Mouse (Mus musculus) myocyte (in vitro differentiated cells): ENCODE data around the gene Spaca9.

ENCODE experiments used
- E2F4 ChIP-seq: IDR thresholded peaks from one replicate; pipeline ENCODE4 v1.6.1; 2011; ENCODE audit warnings: mild to moderate bottlenecking, control low read depth, moderate library complexity; ENCODE audit not compliant: insufficient read depth
- MAX ChIP-seq: IDR thresholded peaks from one replicate; pipeline ENCODE4 v1.6.1; 2011; ENCODE audit warnings: low read depth, mild to moderate bottlenecking, control low read depth
- MYOD1 ChIP-seq, 3 experiments: IDR thresholded peaks; one replicate each; pipeline ENCODE4 v1.6.1; 2011; ENCODE audit warnings: control low read depth in 2 of 3, low read depth in 2 of 3, mild to moderate bottlenecking in 2 of 3, moderate library complexity in 1 of 3; ENCODE audit not compliant: insufficient read length in 2 of 3, control insufficient read depth in 1 of 3
- POLR2A ChIP-seq: IDR thresholded peaks from one replicate; pipeline ENCODE4 v1.6.1; 2011; ENCODE audit warnings: low read depth, mild to moderate bottlenecking, control low read depth, moderate library complexity; ENCODE audit not compliant: insufficient read length
- TCF12 ChIP-seq: IDR thresholded peaks from one replicate; pipeline ENCODE4 v1.6.1; 2011; ENCODE audit warnings: mild to moderate bottlenecking, control low read depth; ENCODE audit not compliant: poor library complexity, insufficient read depth, severe bottlenecking
- TCF3 ChIP-seq: IDR thresholded peaks from one replicate; pipeline ENCODE4 v1.6.1; 2011; ENCODE audit warnings: low read depth, control low read depth; ENCODE audit not compliant: insufficient read length
- USF1 ChIP-seq: IDR thresholded peaks from one replicate; pipeline ENCODE4 v1.6.1; 2011; ENCODE audit warnings: low read depth, mild to moderate bottlenecking, control low read depth, moderate library complexity

GRCm38 (mm10) chr2:28662891-28663290 lies 36.6 kb downstream of the Spaca9 start:
- TF ChIP-seq MYOD1 (IDR thresholded peaks at IDR 0.05; ENCODE audit: control insufficient read depth in 1 of 3, insufficient read length in 2 of 3, low read depth in 2 of 3) (no peak), POLR2A (no peak), MAX (no peak), E2F4 (no peak), USF1 (no peak), TCF3 (no peak), TCF12 (no peak)
